Mouse (Mus musculus) cerebellum, postnatal 10 days (tissue): ENCODE data around the gene Hif3a.

Source experiments
- DNase-seq, 2 experiments: peaks; one replicate each; pipeline ENCODE4 v3.0.0; 2021; ENCODE audit warnings: mixed read lengths in 2 of 2

Hif3a gene

DNA sequence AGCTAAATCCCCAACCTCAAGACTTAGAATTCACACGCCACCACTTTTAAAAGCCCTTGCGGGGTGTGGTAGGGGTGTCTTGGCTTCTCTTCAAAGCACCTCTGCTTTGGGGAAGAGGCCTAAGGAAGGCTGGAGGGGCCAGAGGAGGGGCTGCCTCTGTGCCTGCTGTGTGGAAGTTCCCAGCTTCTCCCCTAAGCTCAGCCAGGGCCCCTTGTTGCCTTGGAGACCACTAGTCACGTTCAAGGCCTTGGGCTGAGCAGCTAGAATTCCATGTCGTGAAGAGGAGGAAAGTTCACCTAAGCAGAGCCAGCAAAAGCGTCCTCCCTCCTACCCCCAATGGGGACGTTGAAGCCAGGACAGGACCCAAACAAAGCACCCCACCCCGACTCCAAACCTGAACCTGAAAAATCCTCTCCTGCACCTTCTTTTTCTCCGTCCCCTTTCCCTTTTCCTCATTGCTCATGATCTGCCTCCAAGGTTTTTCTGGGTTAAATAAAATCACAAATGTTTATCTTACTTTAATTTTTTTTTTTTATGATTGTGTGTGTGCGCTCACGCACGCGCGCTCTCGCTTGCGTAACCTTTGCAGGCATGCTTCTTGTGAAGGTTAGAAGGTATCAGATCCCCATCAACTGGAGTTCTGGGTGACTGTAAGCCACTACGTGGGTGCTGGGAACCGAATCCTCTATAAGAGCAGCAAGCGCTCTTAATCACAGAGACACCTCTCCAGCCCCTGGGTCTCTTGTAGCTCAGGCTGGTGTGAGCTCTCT is 70.4 kb downstream of the Hif3a start:
- no peak for DNase-seq

- no peak for DNase-seq
Observed at GRCm38 (mm10) chr7:16990006-16990744, 72.1 kb downstream of the Hif3a start.

- DNase-seq = peak; percentile 76 to 79
Observed at GRCm38 (mm10) chr7:16988405-16988804, 73.8 kb downstream of the Hif3a start.

DNA sequence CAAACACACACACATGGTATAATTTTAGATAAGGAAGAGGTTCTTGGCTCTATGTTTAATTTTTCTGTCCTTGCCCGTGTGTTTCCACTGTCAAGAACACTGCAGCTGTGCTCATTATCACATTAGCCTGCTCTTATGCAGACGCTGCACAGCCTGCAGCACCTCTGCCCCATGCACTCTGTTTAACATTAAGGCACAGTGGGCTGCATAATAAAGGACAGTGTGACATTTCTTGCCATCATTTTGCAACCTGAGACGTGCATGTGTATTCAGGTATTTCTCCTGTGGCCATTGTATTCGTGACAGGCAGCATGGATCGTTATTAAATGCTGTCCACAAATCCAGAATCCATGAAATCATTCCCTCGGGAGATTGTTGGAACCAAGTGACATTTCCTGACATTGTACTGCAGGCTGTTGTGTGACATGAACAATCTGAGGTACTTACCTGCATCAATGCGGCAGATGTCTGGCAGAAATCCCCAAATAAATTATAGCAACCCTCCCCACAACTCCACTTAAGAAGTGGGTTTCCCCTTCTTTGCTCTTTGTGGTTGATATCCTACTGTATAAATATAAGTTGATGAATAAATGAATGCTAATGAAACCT is 74.6 kb downstream of the Hif3a start:
- DNase-seq = no peak

DNA sequence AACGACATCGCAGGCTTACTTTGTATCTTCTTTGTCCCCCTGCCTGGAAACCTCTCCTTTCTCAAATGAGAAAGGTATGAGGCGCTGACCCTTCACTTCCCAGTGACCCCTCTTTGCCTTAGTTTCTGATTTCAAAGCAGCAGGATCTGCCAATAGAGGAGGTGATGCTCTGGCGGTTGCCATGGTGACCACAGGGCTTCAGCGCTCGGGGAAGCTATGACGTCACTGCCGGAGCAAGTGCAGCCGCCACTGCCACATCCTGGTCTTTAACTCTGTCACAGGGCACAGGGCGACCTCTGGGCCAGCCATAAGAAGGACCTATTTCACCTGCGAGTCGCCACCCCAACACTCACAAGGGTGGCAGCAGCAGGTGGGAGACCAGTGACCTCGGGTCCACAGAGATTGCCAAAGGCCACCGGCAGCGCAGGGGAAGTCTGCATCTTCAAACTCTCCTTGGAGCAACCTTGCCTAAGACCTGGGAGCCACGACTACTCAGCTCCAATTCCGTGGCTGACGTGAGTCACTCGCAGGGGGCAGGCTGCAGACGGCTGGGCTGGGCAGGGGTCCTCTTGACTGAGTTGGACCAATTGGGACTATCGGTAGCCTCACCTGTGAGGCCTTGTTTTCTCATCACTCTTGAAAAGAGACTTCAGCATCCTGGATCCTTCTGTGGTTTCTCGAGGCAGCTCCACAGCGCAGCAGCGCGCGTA is 79.2 kb downstream of the Hif3a start, which contains the start of gene Gm42372:
TSS of gene Gm42372 (plus strand) at position 228 of the 710 bp plus-strand sequence.
- peak; percentile 93 for DNase-seq
